Mouse (Mus musculus): Measurements from ENCODE around the gene Bag5.
A peak's percentile ranks its signal among the peaks of the same experiment; 100 is the strongest.

Gene Bag5

GRCm38 (mm10) chr12:111697708-111698107 lies 15.3 kb downstream of the Bag5 start:
- no peak for DNase-seq (ENCODE audit: low spot score)

DNA sequence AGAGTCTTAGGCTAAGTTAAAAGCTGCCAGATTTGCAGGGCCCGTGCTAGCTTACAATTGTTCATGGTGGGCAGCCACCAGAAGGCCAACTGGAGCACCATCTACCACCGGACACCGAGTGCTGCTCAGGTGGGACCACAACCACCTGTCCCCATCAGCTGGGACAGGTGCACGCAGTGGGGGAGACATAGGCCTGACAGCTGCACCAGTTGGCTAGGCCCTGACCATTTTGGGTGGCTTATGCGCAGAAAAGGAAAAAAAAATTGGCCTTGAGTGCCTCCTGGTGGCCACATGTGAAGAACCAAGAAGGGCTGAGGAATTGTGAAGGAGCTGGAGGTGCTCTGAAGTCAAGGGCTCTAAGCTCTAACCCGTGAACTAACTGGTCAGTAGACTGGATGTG lies 16.8 kb downstream of the Bag5 start:
- peak; percentile 72 for DNase-seq (ENCODE audit: low spot score)

- no peak for DNase-seq (ENCODE audit: low spot score)
Observed at GRCm38 (mm10) chr12:111694880-111695804, 17.9 kb downstream of the Bag5 start.

DNA sequence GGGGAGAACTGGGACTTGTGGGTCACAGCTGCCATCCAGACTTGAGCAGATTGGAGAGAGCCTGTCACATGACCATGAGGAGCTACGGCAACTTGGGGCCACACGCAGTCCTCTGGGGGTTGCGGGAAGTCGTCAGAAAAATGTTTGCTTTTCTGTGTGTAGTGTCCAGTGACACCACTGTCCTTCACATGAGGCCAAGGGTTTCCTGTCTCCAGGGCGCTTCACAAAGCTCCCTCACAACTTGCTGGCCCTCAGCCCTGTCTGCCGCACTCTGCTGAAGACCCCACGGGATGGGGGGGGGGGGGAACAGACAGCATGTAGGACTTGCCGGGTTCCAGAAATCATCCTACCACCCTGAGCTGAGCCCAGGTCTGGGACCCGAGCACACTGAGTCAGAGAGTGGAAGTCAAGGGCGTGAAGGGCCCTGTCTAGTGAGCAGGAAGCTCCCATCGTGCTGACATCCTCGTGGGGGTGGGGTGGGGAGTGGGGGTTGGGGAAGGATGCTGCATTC lies 18.7 kb downstream of the Bag5 start:
- DNase-seq (ENCODE audit: low spot score): no peak

DNA sequence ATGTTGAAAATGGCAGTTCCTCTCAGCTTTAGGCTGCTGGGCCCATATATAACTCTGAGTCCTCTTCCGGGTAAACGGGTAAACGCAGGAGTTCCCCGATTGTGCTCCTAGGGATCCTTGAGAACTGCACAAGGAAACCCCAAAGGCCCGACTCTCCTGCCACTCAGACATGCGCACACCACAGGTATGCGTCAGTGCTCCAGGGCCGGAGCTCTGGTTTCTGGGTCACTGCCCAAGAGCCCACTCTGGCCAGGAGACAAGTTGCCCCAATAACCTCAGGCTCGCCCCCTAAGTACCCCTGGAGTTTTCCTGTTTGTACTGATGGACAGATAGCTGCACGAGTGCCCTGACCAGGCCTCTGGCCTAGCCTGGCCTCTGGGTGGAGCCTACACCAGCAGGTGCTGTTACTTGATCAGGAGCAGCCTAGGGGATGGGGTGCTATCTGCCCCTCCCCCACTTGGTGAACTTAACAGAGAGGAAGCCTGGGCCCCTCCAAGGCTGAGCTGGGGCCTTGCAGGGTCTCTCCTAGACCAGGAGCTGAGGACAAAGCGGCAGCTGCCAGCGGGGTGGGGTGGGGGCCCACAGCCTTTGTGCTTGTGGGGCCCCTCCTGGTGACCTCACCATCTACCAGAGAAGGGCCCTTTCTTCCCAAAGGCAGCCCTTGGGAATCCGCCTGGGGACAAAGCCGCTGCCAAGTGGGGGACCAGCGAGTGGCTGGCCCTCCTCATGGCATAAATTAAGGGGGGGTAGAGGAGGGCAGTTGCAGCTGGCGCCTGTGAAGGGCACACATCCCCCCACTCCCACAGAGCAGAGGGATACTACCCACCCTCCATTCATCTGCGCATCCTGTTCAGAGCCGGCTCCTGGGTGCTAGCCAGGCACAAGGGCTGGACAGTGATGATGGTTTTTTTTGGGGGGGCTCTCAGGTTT lies 19.5 kb downstream of the Bag5 start:
- no peak for DNase-seq (ENCODE audit: low spot score)

GRCm38 (mm10) chr12:111692899-111693298 lies 20.2 kb downstream of the Bag5 start:
- DNase-seq (ENCODE audit: low spot score): no peak

DNA sequence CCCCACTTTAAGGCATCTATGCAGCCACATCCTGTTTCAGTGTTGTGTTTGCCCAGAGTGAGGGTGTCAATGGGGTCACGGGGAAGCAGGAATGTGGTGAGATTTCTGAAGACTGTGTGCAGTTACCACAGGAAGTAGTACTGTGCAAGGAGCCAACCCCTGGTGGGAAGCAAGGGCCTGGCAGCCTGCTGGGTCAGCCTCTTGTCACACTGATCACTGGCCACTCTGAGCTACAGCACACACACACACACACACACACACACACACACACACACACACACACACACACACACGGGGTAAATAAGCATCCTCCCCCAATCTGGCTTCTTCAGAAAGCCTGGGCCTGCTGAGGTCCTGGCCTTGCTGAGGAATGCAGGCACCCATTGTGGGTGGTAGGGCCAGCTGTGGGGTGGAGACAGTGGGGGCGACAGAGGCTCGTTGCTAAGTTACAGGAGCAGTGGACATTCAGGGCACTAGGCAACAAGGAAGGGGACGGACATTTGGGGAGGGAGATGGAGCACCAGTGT lies 21.6 kb downstream of the Bag5 start:
- peak; percentile 88 for DNase-seq (ENCODE audit: low spot score)

DNA sequence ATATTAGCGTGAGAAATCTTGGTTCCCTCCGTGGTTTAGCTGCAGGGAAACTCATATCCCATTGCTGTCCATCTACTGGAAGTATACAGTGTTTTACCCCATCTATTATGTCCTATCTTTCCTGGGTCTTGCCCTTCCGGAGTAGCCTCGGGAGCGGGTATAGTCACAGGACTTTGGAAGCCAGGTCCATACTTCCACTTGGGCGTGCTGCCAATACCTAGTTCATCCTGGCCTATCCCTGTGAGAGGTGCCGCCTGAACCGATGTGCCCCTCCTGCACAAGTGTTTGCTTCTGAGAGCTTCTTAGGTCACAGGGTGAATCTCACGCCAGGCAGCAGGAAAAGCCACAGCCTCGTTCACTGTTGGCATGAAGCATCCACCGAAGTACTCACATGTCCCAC lies 23.6 kb downstream of the Bag5 start:
- DNase-seq (ENCODE audit: low spot score): no peak

- DNase-seq (ENCODE audit: low spot score): no peak
Observed at GRCm38 (mm10) chr12:111688069-111688428, 25.0 kb downstream of the Bag5 start.

- DNase-seq (ENCODE audit: low spot score): no peak
Observed at GRCm38 (mm10) chr12:111687350-111688068, 25.5 kb downstream of the Bag5 start.

DNA sequence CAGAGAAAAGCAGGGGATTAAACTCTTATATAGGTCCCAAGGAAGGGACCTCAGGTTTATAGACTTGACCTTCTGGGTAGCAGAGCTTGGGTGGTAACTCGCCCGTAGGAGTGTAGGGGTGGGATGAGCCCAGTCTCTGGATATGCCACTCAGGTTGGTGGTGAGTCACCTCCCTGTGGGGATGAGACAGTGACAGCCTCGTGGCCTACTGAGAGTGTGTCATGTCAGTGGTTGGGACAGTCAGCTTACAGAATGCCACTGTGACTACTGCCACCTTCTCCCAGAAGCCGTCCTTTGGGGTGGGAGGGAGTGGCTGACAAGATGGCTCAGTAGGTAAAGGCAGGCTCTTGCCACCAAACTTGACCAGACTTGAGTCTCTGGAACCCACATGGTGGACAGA lies 26.7 kb downstream of the Bag5 start:
- DNase-seq (ENCODE audit: low spot score): no peak

DNA sequence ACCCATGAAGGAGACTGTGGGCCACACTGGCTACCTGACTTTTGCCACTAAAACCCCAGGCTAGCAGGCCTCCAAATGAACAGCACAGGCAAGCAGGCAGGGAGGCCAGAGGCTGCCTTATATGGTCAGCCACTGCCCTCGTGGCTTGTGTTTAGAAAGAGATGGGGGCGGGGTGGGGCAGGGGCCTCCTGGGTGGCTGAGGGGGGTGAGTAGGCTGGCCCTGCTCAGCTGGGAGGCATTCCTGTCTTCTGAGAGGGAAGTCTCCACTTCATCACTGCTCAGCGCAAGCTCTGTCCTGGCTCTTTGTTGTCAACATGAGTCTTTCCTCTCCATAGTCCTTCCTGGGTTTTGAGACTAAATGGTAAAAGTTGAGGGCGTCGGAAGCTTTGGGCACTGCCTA lies 30.3 kb downstream of the Bag5 start:
- DNase-seq (ENCODE audit: low spot score): no peak

- DNase-seq (ENCODE audit: low spot score): no peak
Observed at GRCm38 (mm10) chr12:111682003-111682402, 31.1 kb downstream of the Bag5 start.

- no peak for DNase-seq (ENCODE audit: low spot score)
Observed at GRCm38 (mm10) chr12:111681305-111681704, 31.8 kb downstream of the Bag5 start.

DNA sequence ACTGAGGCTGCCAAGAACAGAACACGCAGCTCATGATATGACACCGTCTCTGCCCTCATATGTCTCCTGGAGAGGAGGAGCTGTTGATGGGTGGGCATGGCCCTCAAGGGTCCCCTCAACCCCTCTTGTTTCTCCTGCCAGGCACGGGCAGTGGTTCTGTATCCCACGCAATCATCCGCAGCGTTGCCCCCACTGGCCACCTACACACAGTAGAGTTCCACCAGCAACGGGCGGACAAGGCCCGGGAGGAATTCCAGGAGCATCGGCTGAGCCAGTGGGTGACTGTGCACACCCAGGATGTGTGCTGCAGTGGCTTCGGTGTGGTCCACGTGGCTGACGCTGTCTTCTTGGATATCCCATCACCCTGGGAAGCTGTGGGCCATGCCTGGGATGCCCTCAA lies 32.4 kb downstream of the Bag5 start:
- no peak for DNase-seq (ENCODE audit: low spot score)

DNA sequence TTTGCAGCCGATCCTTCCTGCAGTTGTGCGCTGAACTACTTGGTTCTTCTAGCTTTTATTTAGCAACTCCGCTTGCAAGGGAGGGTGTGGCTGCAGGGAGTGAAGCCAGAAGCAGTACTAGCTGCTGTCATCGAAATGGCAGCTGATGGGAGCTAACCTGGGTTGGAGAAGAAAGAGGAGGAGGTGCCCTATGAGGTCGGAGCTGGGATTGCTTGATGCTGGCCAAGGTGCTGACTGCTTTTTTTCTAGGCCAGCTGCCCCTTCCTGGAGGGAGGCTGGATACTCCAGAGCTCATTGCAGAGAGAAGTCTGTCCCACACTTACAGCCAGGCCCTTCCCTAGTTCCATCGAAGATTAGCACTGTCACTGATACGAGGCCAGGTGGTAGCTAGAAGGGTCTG lies 34.1 kb downstream of the Bag5 start:
- DNase-seq (ENCODE audit: low spot score): no peak

- DNase-seq (ENCODE audit: low spot score): no peak
Observed at GRCm38 (mm10) chr12:111678670-111678933, 34.5 kb downstream of the Bag5 start.

GRCm38 (mm10) chr12:111677882-111678669 lies 35.0 kb downstream of the Bag5 start, which contains the start of gene Trmt61a:
TSS of gene Trmt61a (plus strand) at chr12:111678105.
- DNase-seq (ENCODE audit: low spot score): peak; percentile 85

- DNase-seq (ENCODE audit: low spot score): no peak
Observed at GRCm38 (mm10) chr12:111677421-111677820, 35.6 kb downstream of the Bag5 start.

GRCm38 (mm10) chr12:111675797-111676580 lies 37.1 kb downstream of the Bag5 start:
- no peak for DNase-seq (ENCODE audit: low spot score)
